Mouse (Mus musculus) lung, postnatal 0 days (tissue): ENCODE measurements around the gene Enpp5. TPM values are rescaled to one million over a fixed set of nuclear protein-coding genes. Genes with fewer than 3 reads are reported as not detected.

ENCODE experiments used
- ATAC-seq: fragments of 200-750 bp; cut with Nextera tagmentation; 2 replicates; pipeline ENCODE4 v1.8.0; 2017; ENCODE audit warnings: moderate library complexity
- DNase-seq: peaks from one replicate; pipeline ENCODE4 v3.0.0-alpha.2; 2016; ENCODE audit warnings: low spot score
- H3K27ac ChIP-seq: fragments of 300-500 bp; sonication (generic); 2 replicates; pipeline ENCODE4 v1.5.1; 2014; ENCODE audit warnings: antibody characterized with exemption, mild to moderate bottlenecking, low read length, mixed read lengths
- H3K27me3 ChIP-seq: fragments of 300-500 bp; sonication (generic); replicated peaks from 2 replicates; pipeline ENCODE4 v1.6.1; 2014; ENCODE audit warnings: low read length, mixed read lengths; ENCODE audit not compliant: insufficient read depth
- H3K36me3 ChIP-seq: fragments of 300-500 bp; sonication (generic); 2 replicates; pipeline ENCODE4 v1.6.1; 2014; ENCODE audit warnings: low read length, mixed read lengths; ENCODE audit not compliant: insufficient read depth
- H3K4me1 ChIP-seq: fragments of 300-500 bp; sonication (generic); 2 replicates; pipeline ENCODE4 v1.6.1; 2014; ENCODE audit warnings: antibody characterized with exemption, low read depth, low read length, mixed read lengths; ENCODE audit not compliant: insufficient read depth
- H3K4me2 ChIP-seq: fragments of 300-500 bp; sonication (generic); replicated peaks from 2 replicates; pipeline ENCODE4 v1.6.1; 2014; ENCODE audit warnings: low read depth, mild to moderate bottlenecking, low read length, moderate library complexity, mixed read lengths
- H3K4me3 ChIP-seq: fragments of 300-500 bp; sonication (generic); 2 replicates; pipeline ENCODE4 v1.5.1; 2014; ENCODE audit warnings: low read depth, low read length
- H3K9ac ChIP-seq: fragments of 300-500 bp; sonication (generic); replicated peaks from 2 replicates; pipeline ENCODE4 v1.6.1; 2014; ENCODE audit warnings: low read depth, mild to moderate bottlenecking
- H3K9me3 ChIP-seq: fragments of 300-500 bp; sonication (generic); 2 replicates; pipeline ENCODE4 v1.6.1; 2016; ENCODE audit warnings: low read length, mixed read lengths
- CTCF ChIP-seq: IDR thresholded peaks from 2 replicates; pipeline ENCODE4 v1.5.1; 2016; ENCODE audit warnings: antibody characterized with exemption, mild to moderate bottlenecking
- EP300 ChIP-seq: IDR thresholded peaks from 2 replicates; pipeline ENCODE4 v1.6.1; 2016; ENCODE audit warnings: antibody characterized with exemption, mild to moderate bottlenecking, control low read depth
- WGBS: fragments of 180-500 bp; shearing (Covaris S2); extraction: QIAGEN DNeasy Blood & Tissue Kit; methylation state at CpG from one replicate; pipeline ENCODE4 v1.1.7; 2014; 5-methylcytosine and 5-hydroxymethylcytosine counted together
- polyA plus RNA-seq: library from polyadenylated mRNA; unstranded; fragments of >200 nt; fragmentation: Nextera tagmentation; extraction: Ambion mirVana; gene quantifications from 2 replicates; pipeline ENCODE4 v1.2.1, GENCODE M21; 2015

Enpp5 gene
- polyA plus RNA-seq, 1 experiment from 2014 or later: 15.3 TPM

DNA sequence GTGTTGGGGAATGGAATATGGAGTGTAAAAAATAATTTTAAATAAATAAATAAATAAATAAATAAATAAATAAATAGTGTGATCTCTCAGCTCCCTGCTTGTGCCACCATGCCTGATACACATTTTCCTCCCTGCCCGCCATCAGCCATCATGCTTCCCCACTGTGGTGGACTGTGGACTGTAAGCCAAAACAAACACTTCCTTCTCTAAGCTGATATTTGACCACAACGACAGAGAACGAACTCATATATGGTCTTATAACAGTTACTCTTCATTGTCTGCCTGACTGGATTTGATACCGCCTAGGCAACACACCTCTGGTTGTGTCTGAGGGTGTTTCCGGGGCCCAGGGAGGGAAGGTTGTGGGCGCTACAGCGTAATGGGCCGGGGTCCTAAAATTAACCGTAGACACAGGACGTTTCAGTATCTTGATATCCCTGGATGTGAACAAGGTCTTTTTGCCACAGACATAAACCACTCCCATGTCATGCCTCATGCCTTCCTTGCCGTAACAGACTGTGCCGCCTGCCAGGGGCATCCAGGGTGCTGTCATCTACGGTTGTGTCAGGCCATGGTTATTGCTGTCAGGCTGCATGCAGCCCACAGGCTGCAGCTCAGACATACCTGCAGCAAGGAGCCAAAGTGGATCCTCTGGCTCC, 50.6 kb downstream of the Enpp5 start:
- no peak for TF ChIP-seq CTCF
- TF ChIP-seq EP300: no peak
- H3K27ac ChIP-seq: no peak overlapping the region
- H3K4me3 ChIP-seq: no peak overlapping the region
- WGBS: 69% methylated on average over 13 of the region's 13 CpGs
- no peaks in the 10 kb centered on the region for H3K9me3 ChIP-seq
- H3K27me3 ChIP-seq: no peaks in the 10 kb centered on the region
- no peak for DNase-seq
- H3K9ac ChIP-seq: no peak overlapping the region
- ATAC-seq: no peak
- no peak overlapping the region for H3K4me2 ChIP-seq
- no peaks in the 10 kb centered on the region for H3K4me1 ChIP-seq
- no peaks in the 10 kb centered on the region for H3K36me3 ChIP-seq

- Histone ChIP-seq H3K27me3 (no peaks in the 10 kb centered on the region), H3K4me2 (no peak overlapping the region), H3K4me1 (no peaks in the 10 kb centered on the region), H3K36me3 (no peaks in the 10 kb centered on the region), H3K27ac (no peak overlapping the region), H3K9ac (no peak overlapping the region), H3K4me3 (no peak overlapping the region), H3K9me3 (no peaks in the 10 kb centered on the region)
- DNase-seq (peak; percentile 81), ATAC-seq (no peak)
- TF ChIP-seq CTCF: peak; percentile 90
- TF ChIP-seq EP300: no peak
- WGBS: 9% methylated on average over 7 of the region's 7 CpGs
Observed at GRCm38 (mm10) chr17:44130429-44130828, 51.8 kb downstream of the Enpp5 start.

DNA sequence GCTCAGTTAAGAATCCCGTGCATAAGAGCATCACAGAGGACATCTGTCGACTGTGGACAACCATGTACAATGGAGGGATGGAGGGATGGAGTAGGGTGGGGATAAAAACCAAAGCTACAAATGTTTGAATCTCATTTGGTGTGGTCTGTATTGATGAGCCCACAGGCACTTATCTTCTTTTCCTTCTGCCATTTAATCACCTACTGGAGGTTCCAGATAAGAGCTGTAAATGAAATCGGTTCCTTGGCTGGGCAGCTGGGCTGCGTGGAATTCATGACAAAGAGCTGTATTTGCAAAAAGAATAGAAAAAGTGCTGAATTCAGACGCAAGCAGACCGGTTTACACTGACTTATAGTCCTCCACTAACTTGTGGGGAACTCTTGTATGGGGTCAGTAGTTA, 55.5 kb downstream of the Enpp5 start:
- no peak for DNase-seq
- no peak overlapping the region for H3K9ac ChIP-seq
- no peak overlapping the region for H3K4me3 ChIP-seq
- no peak overlapping the region for H3K27ac ChIP-seq
- H3K27me3 ChIP-seq: no peaks in the 10 kb centered on the region
- TF ChIP-seq EP300: no peak
- TF ChIP-seq CTCF: no peak
- no peak for ATAC-seq
- H3K4me1 ChIP-seq: no peaks in the 10 kb centered on the region
- 43% methylated on average over 6 of the region's 6 CpGs for WGBS
- no peak overlapping the region for H3K4me2 ChIP-seq
- H3K9me3 ChIP-seq: no peaks in the 10 kb centered on the region
- H3K36me3 ChIP-seq: no peaks in the 10 kb centered on the region

GRCm38 (mm10) chr17:44134545-44134944, 55.9 kb downstream of the Enpp5 start:
- H3K4me3 ChIP-seq: no peak overlapping the region
- no peaks in the 10 kb centered on the region for H3K9me3 ChIP-seq
- no peak for DNase-seq
- no peak for ATAC-seq
- WGBS: 58% methylated on average over 9 of the region's 9 CpGs
- H3K27me3 ChIP-seq: no peaks in the 10 kb centered on the region
- no peaks in the 10 kb centered on the region for H3K4me1 ChIP-seq
- no peak overlapping the region for H3K9ac ChIP-seq
- TF ChIP-seq EP300: no peak
- no peak for TF ChIP-seq CTCF
- no peak overlapping the region for H3K27ac ChIP-seq
- no peak overlapping the region for H3K4me2 ChIP-seq
- no peaks in the 10 kb centered on the region for H3K36me3 ChIP-seq

DNA sequence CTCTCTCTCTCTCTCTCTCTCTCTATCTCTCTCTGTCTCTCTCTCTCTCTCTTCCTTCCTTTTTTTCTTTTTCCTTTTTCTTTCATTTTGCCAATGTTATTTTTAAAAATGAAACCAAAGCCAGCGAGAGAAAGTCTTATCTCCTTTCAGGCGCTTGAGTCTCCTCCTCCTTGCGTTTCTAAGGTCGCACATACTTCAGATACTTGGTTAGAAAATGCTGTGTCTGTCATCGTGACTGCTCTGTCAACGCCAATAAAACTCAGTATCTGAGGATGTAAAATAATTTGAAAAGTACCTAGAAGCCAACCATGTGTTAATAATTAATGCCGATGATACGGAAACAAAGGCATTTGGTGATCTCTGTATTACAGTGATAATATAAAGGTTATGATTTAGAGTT, 57.4 kb downstream of the Enpp5 start:
- ATAC-seq (no peak), DNase-seq (no peak)
- Histone ChIP-seq H3K27me3 (no peaks in the 10 kb centered on the region), H3K27ac (no peak overlapping the region), H3K4me3 (no peak overlapping the region), H3K4me2 (peak overlapping the region; percentile 22; the same call in 1 of the 2 replicates), H3K9me3 (no peaks in the 10 kb centered on the region), H3K36me3 (no peaks in the 10 kb centered on the region), H3K9ac (no peak overlapping the region), H3K4me1 (no peaks in the 10 kb centered on the region)
- 34% methylated on average over 8 of the region's 8 CpGs for WGBS
- TF ChIP-seq EP300 (no peak), CTCF (no peak)

Other genes starting within 250 kb of the Enpp5 start
- 8.4 and 9.2 TPM in 2 replicates for gene Enpp4, start 27.0 kb downstream of the Enpp5 start, polyA plus RNA-seq
- 83.6 and 122 TPM in 2 replicates for gene Clic5, start 109.8 kb downstream of the Enpp5 start, polyA plus RNA-seq